9 mouse cellular contexts compared by ENCODE assay signal in genomic region chr5:151054100-151054742, GRCm38 (mm10).
DNase-seq lines count a peak whose midpoint lies in the region; ATAC-seq and TF ChIP-seq lines count a peak whose summit lies in the region.
"Had no signal": no experiment of that assay in that cellular context is flagged by ENCODE, and none has a peak within 500 bp of the region (broad histone marks: within the 10 kb centered on the region; RNA-seq: fewer than 3 reads in every experiment).

No protein-coding gene starts in this region.

- H3K9me3 ChIP-seq in lung, embryonic 16.5 days (ENCODE audit: control insufficient read depth, low read length) = peaks cover 3% of the 10 kb centered on the region; the same call in 1 of the 2 replicates
- no peaks in the 10 kb centered on the region for H3K9me3 ChIP-seq in forebrain, postnatal 0 days (ENCODE audit: low read length)
- H3K9me3 ChIP-seq in stomach, embryonic 15.5 days = no peaks in the 10 kb centered on the region

- no peaks in the 10 kb centered on the region for H3K27me3 ChIP-seq in lung, embryonic 16.5 days (ENCODE audit: control insufficient read depth, insufficient read depth, low read depth, low read length)
- H3K27me3 ChIP-seq in forebrain, postnatal 0 days (ENCODE audit: insufficient read depth, low read length) = no peaks in the 10 kb centered on the region
- H3K27me3 ChIP-seq in stomach, embryonic 15.5 days (replicated peaks) = no peaks in the 10 kb centered on the region

- no peak overlapping the region for H3K9ac ChIP-seq in lung, embryonic 16.5 days (ENCODE audit: low read length)
- no peak overlapping the region for H3K9ac ChIP-seq in forebrain, postnatal 0 days
- no peak overlapping the region for H3K9ac ChIP-seq in stomach, embryonic 15.5 days

- peak; percentile 30 for DNase-seq in heart, adult 11 months
- no peak for DNase-seq in heart, postnatal 25 days (ENCODE audit: low spot score)
- DNase-seq in lung, postnatal 25 days (ENCODE audit: low spot score) = no peak
- DNase-seq in forebrain, postnatal 0 days = peak; percentile 13
- no peak for DNase-seq in ovary, adult 18-20 months (ENCODE audit: low spot score)
- DNase-seq: B cell, adult 2 months had no signal

- peak overlapping the region; percentile 87 for H3K27ac ChIP-seq in lung, embryonic 16.5 days (ENCODE audit: low read length)
- no peak overlapping the region for H3K27ac ChIP-seq in forebrain, postnatal 0 days (ENCODE audit: low read depth, low read length)
- 0 out of 2 replicates have a peak overlapping the region, but pooled peaks have one; percentile 42 for H3K27ac ChIP-seq in stomach, embryonic 15.5 days

- no peak for TF ChIP-seq CTCF in forebrain, postnatal 0 days (IDR thresholded peaks at IDR 0.05; ENCODE audit: low read depth)

- H3K4me3 ChIP-seq in lung, embryonic 16.5 days (ENCODE audit: low read length) = no peak overlapping the region
- H3K4me3 ChIP-seq in forebrain, postnatal 0 days (ENCODE audit: low read depth, low read length) = no peak overlapping the region
- no peak overlapping the region for H3K4me3 ChIP-seq in stomach, embryonic 15.5 days (replicated peaks)

- ATAC-seq in lung, embryonic 16.5 days (ENCODE audit: low read depth) = peak; percentile 80
- peak; percentile 66 for ATAC-seq in forebrain, postnatal 0 days
- ATAC-seq in stomach, embryonic 15.5 days (ENCODE audit: insufficient read depth, low FRiP score, low read depth) = no peak; the same call in 1 of the 2 replicates
- ATAC-seq in CD4-positive, CD25-positive, alpha-beta regulatory T cell, adult 4 months = no peak

- WGBS in lung, embryonic 16.5 days = 13% methylated on average over 7 of the region's 7 CpGs
- 23% methylated on average over 7 of the region's 7 CpGs for WGBS in forebrain, postnatal 0 days
- WGBS in stomach, embryonic 15.5 days = 16% methylated on average over 7 of the region's 7 CpGs

- H3K4me2 ChIP-seq in lung, embryonic 16.5 days (ENCODE audit: low read depth, low read length) = peak overlapping the region; percentile 4; the same call in 1 of the 2 replicates
- no peak overlapping the region for H3K4me2 ChIP-seq in forebrain, postnatal 0 days (ENCODE audit: low read depth)
- no peak overlapping the region for H3K4me2 ChIP-seq in stomach, embryonic 15.5 days

- intact Hi-C loops in heart, postnatal 25 days (cut with DNase I) = no loop called here

- H3K36me3 ChIP-seq in lung, embryonic 16.5 days (ENCODE audit: control insufficient read depth, insufficient read depth, low read length) = peaks cover 32% of the 10 kb centered on the region
- no peaks in the 10 kb centered on the region for H3K36me3 ChIP-seq in forebrain, postnatal 0 days (ENCODE audit: insufficient read depth)
- H3K36me3 ChIP-seq in stomach, embryonic 15.5 days = peaks cover 17% of the 10 kb centered on the region

- H3K4me1 ChIP-seq in lung, embryonic 16.5 days (replicated peaks; ENCODE audit: control insufficient read depth, insufficient read depth, low read length) = peaks cover 31% of the 10 kb centered on the region
- no peaks in the 10 kb centered on the region for H3K4me1 ChIP-seq in forebrain, postnatal 0 days (ENCODE audit: insufficient read depth)
- H3K4me1 ChIP-seq in stomach, embryonic 15.5 days = peaks cover 10% of the 10 kb centered on the region; the same call in 1 of the 2 replicates

Comparison
In these comparisons a context has a peak if more than half of its experiments do, and no peak if none do; other contexts are left out.
1. DNase-seq: peak in heart, adult 11 months (single experiment) and forebrain, postnatal 0 days (single experiment); none in heart, postnatal 25 days (single experiment), lung, postnatal 25 days (single experiment) and ovary, adult 18-20 months (single experiment).
2. ATAC-seq: peak in lung, embryonic 16.5 days (single experiment) and forebrain, postnatal 0 days (single experiment); none in stomach, embryonic 15.5 days (single experiment) and CD4-positive, CD25-positive, alpha-beta regulatory T cell, adult 4 months (single experiment).